Mouse (Mus musculus): ENCODE measurements around the gene Pank4.
A peak's percentile ranks its signal among the peaks of the same experiment; 100 is the strongest.

Gene Pank4

GRCm38 (mm10) chr4:154963901-154964580, at the start of gene Pank4:
Pank4 (plus strand) TSS chr4:154964123.
- peak; percentile 96 for DNase-seq

- no peak for DNase-seq
Measured at GRCm38 (mm10) chr4:154914252-154914651, 49.7 kb upstream of the Pank4 start.

- DNase-seq: no peak
Measured at GRCm38 (mm10) chr4:154914707-154915106, 49.2 kb upstream of the Pank4 start.

GRCm38 (mm10) chr4:154915286-154915685, 48.6 kb upstream of the Pank4 start:
- DNase-seq: no peak

- no peak for DNase-seq
Measured at GRCm38 (mm10) chr4:154916662-154917061, 47.3 kb upstream of the Pank4 start.

GRCm38 (mm10) chr4:154922291-154922690, 41.6 kb upstream of the Pank4 start:
- DNase-seq: no peak

- no peak for DNase-seq
Measured at GRCm38 (mm10) chr4:154922931-154923330, 41.0 kb upstream of the Pank4 start.

- no peak for DNase-seq
Measured at GRCm38 (mm10) chr4:154925413-154925812, 38.5 kb upstream of the Pank4 start.

- DNase-seq: no peak
Measured at GRCm38 (mm10) chr4:154926969-154927898, 36.7 kb upstream of the Pank4 start.

- peak; percentile 31 for DNase-seq
Measured at GRCm38 (mm10) chr4:154927899-154928337, 36.0 kb upstream of the Pank4 start.

GRCm38 (mm10) chr4:154928395-154929087, 35.4 kb upstream of the Pank4 start, which contains the start of gene Tnfrsf14:
Tnfrsf14 (minus strand) TSS chr4:154928563.
- peak; percentile 26 for DNase-seq

- DNase-seq: no peak
Measured at GRCm38 (mm10) chr4:154929088-154929660, 34.7 kb upstream of the Pank4 start.

GRCm38 (mm10) chr4:154933306-154933907, 30.5 kb upstream of the Pank4 start:
- no peak for DNase-seq

GRCm38 (mm10) chr4:154934800-154935199, 29.1 kb upstream of the Pank4 start:
- DNase-seq: no peak

GRCm38 (mm10) chr4:154935788-154936187, 28.1 kb upstream of the Pank4 start:
- no peak for DNase-seq

- DNase-seq: no peak
Measured at GRCm38 (mm10) chr4:154936542-154937255, 27.2 kb upstream of the Pank4 start.

GRCm38 (mm10) chr4:154937746-154938145, 26.2 kb upstream of the Pank4 start:
- DNase-seq: no peak

- no peak for DNase-seq
Measured at GRCm38 (mm10) chr4:154940156-154940555, 23.8 kb upstream of the Pank4 start.

- DNase-seq: no peak
Measured at GRCm38 (mm10) chr4:154941831-154942230, 22.1 kb upstream of the Pank4 start.

GRCm38 (mm10) chr4:154942632-154943322, 21.1 kb upstream of the Pank4 start:
- no peak for DNase-seq

All from embryo, embryonic 11 days (tissue).